Mouse (Mus musculus): ENCODE results near the gene Mastl. TPM values are rescaled to one million over a fixed set of nuclear protein-coding genes. Genes with fewer than 3 reads are reported as not detected.

Mastl gene
- polyA plus RNA-seq (2014; fragmentation: Nextera tagmentation; extraction: Ambion mirVana) = 16.3 and 18.7 TPM in 2 replicates

GRCm38 (mm10) chr2:23155777-23156607, at the start of gene Mastl, which contains the start of gene Yme1l1:
Mastl (minus strand) TSS chr2:23156024.
Yme1l1 (plus strand) TSS chr2:23156369.
- peaks cover 13% of the 10 kb centered on the region for H3K4me1 ChIP-seq (ENCODE audit: insufficient read depth)
- WGBS = under 1% methylated on average over 61 of the region's 61 CpGs
- ATAC-seq (ENCODE audit: insufficient read depth) (peak; percentile 99), DNase-seq (peak; percentile 99)
- H3K36me3 ChIP-seq (ENCODE audit: insufficient read depth) = no peaks in the 10 kb centered on the region
- H3K27ac ChIP-seq (ENCODE audit: low read depth) = peak within 1 kb of the TSS; percentile 98
- no peaks in the 10 kb centered on the region for H3K27me3 ChIP-seq (ENCODE audit: insufficient read depth, low read length)
- peak; percentile 51 for TF ChIP-seq CTCF (IDR thresholded peaks at IDR 0.05; ENCODE audit: low read depth)
- H3K9me3 ChIP-seq (ENCODE audit: low read depth, low read length) = no peaks in the 10 kb centered on the region
- peak within 1 kb of the TSS; percentile 68 for H3K4me3 ChIP-seq (ENCODE audit: low read depth, low read length)
- peak within 1 kb of the TSS; percentile 78 for H3K4me2 ChIP-seq
- peak within 1 kb of the TSS; percentile 72 for H3K9ac ChIP-seq

GRCm38 (mm10) chr2:23202900-23203670, 47.3 kb upstream of the Mastl start:
- Histone ChIP-seq H3K4me2 (no peak overlapping the region), H3K27ac (ENCODE audit: low read depth) (no peak overlapping the region), H3K9me3 (ENCODE audit: low read depth, low read length) (no peaks in the 10 kb centered on the region), H3K9ac (no peak overlapping the region), H3K36me3 (ENCODE audit: insufficient read depth) (peaks cover 19% of the 10 kb centered on the region; the same call in 1 of the 2 replicates), H3K4me1 (ENCODE audit: insufficient read depth) (no peaks in the 10 kb centered on the region), H3K4me3 (ENCODE audit: low read depth, low read length) (no peak overlapping the region), H3K27me3 (ENCODE audit: insufficient read depth, low read length) (no peaks in the 10 kb centered on the region)
- 53% methylated on average over 15 of the region's 15 CpGs for WGBS
- DNase-seq (no peak), ATAC-seq (ENCODE audit: insufficient read depth) (peak; percentile 6; the same call in 1 of the 2 replicates)
- no peak for TF ChIP-seq CTCF (IDR thresholded peaks at IDR 0.05; ENCODE audit: low read depth)

- TF ChIP-seq CTCF (IDR thresholded peaks at IDR 0.05; ENCODE audit: low read depth) = no peak
- 62% methylated on average over 1 of the region's 1 CpGs for WGBS
- DNase-seq (no peak), ATAC-seq (ENCODE audit: insufficient read depth) (no peak)
- no peaks in the 10 kb centered on the region for H3K4me1 ChIP-seq (ENCODE audit: insufficient read depth)
- no peak overlapping the region for H3K27ac ChIP-seq (ENCODE audit: low read depth)
- H3K36me3 ChIP-seq (ENCODE audit: insufficient read depth) = peaks cover 30% of the 10 kb centered on the region
- no peaks in the 10 kb centered on the region for H3K9me3 ChIP-seq (ENCODE audit: low read depth, low read length)
- H3K4me2 ChIP-seq = no peak overlapping the region
- H3K9ac ChIP-seq = no peak overlapping the region
- H3K27me3 ChIP-seq (ENCODE audit: insufficient read depth, low read length) = no peaks in the 10 kb centered on the region
- H3K4me3 ChIP-seq (ENCODE audit: low read depth, low read length) = no peak overlapping the region
Observed at GRCm38 (mm10) chr2:23201034-23201433, 45.2 kb upstream of the Mastl start.

- Histone ChIP-seq H3K9me3 (ENCODE audit: low read depth, low read length) (no peaks in the 10 kb centered on the region), H3K36me3 (ENCODE audit: insufficient read depth) (peaks cover 75% of the 10 kb centered on the region), H3K9ac (no peak overlapping the region), H3K4me3 (ENCODE audit: low read depth, low read length) (no peak overlapping the region), H3K4me1 (ENCODE audit: insufficient read depth) (no peaks in the 10 kb centered on the region), H3K4me2 (no peak overlapping the region), H3K27ac (ENCODE audit: low read depth) (no peak overlapping the region), H3K27me3 (ENCODE audit: insufficient read depth, low read length) (no peaks in the 10 kb centered on the region)
- ATAC-seq (ENCODE audit: insufficient read depth) (no peak), DNase-seq (no peak)
- TF ChIP-seq CTCF (IDR thresholded peaks at IDR 0.05; ENCODE audit: low read depth) = no peak
- WGBS = 78% methylated on average over 1 of the region's 1 CpGs
Observed at GRCm38 (mm10) chr2:23194366-23194765, 38.5 kb upstream of the Mastl start.

- WGBS = 67% methylated on average over 3 of the region's 3 CpGs
- TF ChIP-seq CTCF (IDR thresholded peaks at IDR 0.05; ENCODE audit: low read depth) = no peak
- DNase-seq (no peak), ATAC-seq (ENCODE audit: insufficient read depth) (no peak)
- Histone ChIP-seq H3K36me3 (ENCODE audit: insufficient read depth) (peaks cover 78% of the 10 kb centered on the region), H3K4me3 (ENCODE audit: low read depth, low read length) (no peak overlapping the region), H3K4me2 (no peak overlapping the region), H3K9me3 (ENCODE audit: low read depth, low read length) (no peaks in the 10 kb centered on the region), H3K4me1 (ENCODE audit: insufficient read depth) (no peaks in the 10 kb centered on the region), H3K9ac (no peak overlapping the region), H3K27ac (ENCODE audit: low read depth) (no peak overlapping the region), H3K27me3 (ENCODE audit: insufficient read depth, low read length) (no peaks in the 10 kb centered on the region)
Observed at GRCm38 (mm10) chr2:23172305-23172704, 16.5 kb upstream of the Mastl start.

- DNase-seq (no peak), ATAC-seq (ENCODE audit: insufficient read depth) (peak; percentile 9; the same call in 1 of the 2 replicates)
- Histone ChIP-seq H3K4me1 (ENCODE audit: insufficient read depth) (peaks cover 13% of the 10 kb centered on the region), H3K9ac (peak overlapping the region; percentile 72), H3K36me3 (ENCODE audit: insufficient read depth) (no peaks in the 10 kb centered on the region), H3K27me3 (ENCODE audit: insufficient read depth, low read length) (no peaks in the 10 kb centered on the region), H3K4me3 (ENCODE audit: low read depth, low read length) (peak overlapping the region; percentile 68), H3K27ac (ENCODE audit: low read depth) (peak overlapping the region; percentile 98), H3K4me2 (peak overlapping the region; percentile 78), H3K9me3 (ENCODE audit: low read depth, low read length) (no peaks in the 10 kb centered on the region)
- no peak for TF ChIP-seq CTCF (IDR thresholded peaks at IDR 0.05; ENCODE audit: low read depth)
- under 1% methylated on average over 17 of the region's 17 CpGs for WGBS
Observed at GRCm38 (mm10) chr2:23156608-23157081, 821 bp upstream of the Mastl start.

Data from lung, embryonic 14.5 days (tissue).